In genomic region chr8:93088193-93088592, GRCm38 (mm10) we compare ENCODE assay signal across 18 mouse cellular contexts. TPM values are rescaled to one million over a fixed set of nuclear protein-coding genes. Genes with fewer than 3 reads are reported as not detected.
DNase-seq lines count a peak whose midpoint lies in the region; ATAC-seq and TF ChIP-seq lines count a peak whose summit lies in the region.
"Had no signal": no experiment of that assay in that cellular context is flagged by ENCODE, and none has a peak within 500 bp of the region (broad histone marks: within the 10 kb centered on the region; RNA-seq: fewer than 3 reads in every experiment).

No protein-coding gene starts in this region.

- WGBS in lung, embryonic 14.5 days, result 16% methylated on average over 7 of the region's 7 CpGs
- 23% methylated on average over 7 of the region's 7 CpGs for WGBS in limb, embryonic 13.5 days

- no peak overlapping the region for H3K9ac ChIP-seq in lung, embryonic 14.5 days
- peak overlapping the region; percentile 45; the same call in 1 of the 2 replicates for H3K9ac ChIP-seq in limb, embryonic 13.5 days

- peak overlapping the region; percentile 40; the same call in 1 of the 2 replicates for H3K4me2 ChIP-seq in lung, embryonic 14.5 days
- peak overlapping the region; percentile 53 for H3K4me2 ChIP-seq in limb, embryonic 13.5 days (replicated peaks)

- H3K4me1 ChIP-seq in lung, embryonic 14.5 days (ENCODE audit: insufficient read depth), result no peaks in the 10 kb centered on the region; the same call in 1 of the 2 replicates
- peaks cover 9% of the 10 kb centered on the region for H3K4me1 ChIP-seq in limb, embryonic 13.5 days

- no peaks in the 10 kb centered on the region for H3K9me3 ChIP-seq in lung, embryonic 14.5 days (ENCODE audit: low read depth, low read length)
- H3K9me3 ChIP-seq in limb, embryonic 13.5 days, result no peaks in the 10 kb centered on the region
- H3K9me3 ChIP-seq: G1E had no signal

- no peak overlapping the region for H3K4me3 ChIP-seq in lung, embryonic 14.5 days (ENCODE audit: low read depth, low read length)
- peak overlapping the region; percentile 28 for H3K4me3 ChIP-seq in limb, embryonic 13.5 days

- H3K27me3 ChIP-seq in lung, embryonic 14.5 days (ENCODE audit: insufficient read depth, low read length), result no peaks in the 10 kb centered on the region
- H3K27me3 ChIP-seq in limb, embryonic 13.5 days, result no peaks in the 10 kb centered on the region

- DNase-seq in heart, adult 11 months, result peak; percentile 7
- DNase-seq in heart, postnatal 25 days (ENCODE audit: low spot score), result no peak
- DNase-seq in lung, embryonic 14.5 days, result peak; percentile 17
- no peak for DNase-seq in lung, postnatal 36 days
- DNase-seq in embryo, embryonic 11 days, result peak; percentile 9
- DNase-seq in thymus, postnatal 0 days (ENCODE audit: low spot score), result no peak
- no peak for DNase-seq in layer of hippocampus, adult 11-12 months (ENCODE audit: low spot score)
- DNase-seq: adrenal gland, postnatal 36 days; cerebellum, adult 11 months; heart, postnatal 4 days; right cerebral cortex, postnatal 4 days had no signal

- ATAC-seq in lung, embryonic 14.5 days (ENCODE audit: insufficient read depth), result peak; percentile 52
- no peak for ATAC-seq in limb, embryonic 13.5 days (ENCODE audit: low FRiP score, low read depth)

- intact Hi-C loops in heart, postnatal 25 days (cut with DNase I), result no loop called here

- no peak overlapping the region for H3K27ac ChIP-seq in lung, embryonic 14.5 days (ENCODE audit: low read depth)
- no peak overlapping the region for H3K27ac ChIP-seq in limb, embryonic 13.5 days

- no peaks in the 10 kb centered on the region for H3K36me3 ChIP-seq in lung, embryonic 14.5 days (ENCODE audit: insufficient read depth)
- no peaks in the 10 kb centered on the region for H3K36me3 ChIP-seq in limb, embryonic 13.5 days
- H3K36me3 ChIP-seq: G1E had no signal

- TF ChIP-seq CTCF in lung, embryonic 14.5 days (IDR thresholded peaks at IDR 0.05; ENCODE audit: low read depth), result no peak

RNA-seq across cellular contexts. Expression of gene Ces1b, which starts 8.4 kb away (rescaled TPM):
- total RNA-seq in heart, postnatal 25 days (2021), result not detected
- not detected in 2 replicates for polyA plus RNA-seq in lung, embryonic 14.5 days (2014; fragmentation: Nextera tagmentation; extraction: Ambion mirVana)
- not detected in 2 replicates for polyA plus RNA-seq in limb, embryonic 13.5 days (2015; fragmentation: Nextera tagmentation; extraction: Ambion mirVana)
- 0.35 and 0.48 TPM in 2 replicates for polyA plus RNA-seq in thymus, postnatal 0 days (2015; fragmentation: Nextera tagmentation; extraction: Ambion mirVana)
- total RNA-seq: adrenal gland, postnatal 36 days; granulocyte monocyte progenitor cell, adult 5-6 weeks; heart, postnatal 4 days; left cerebral cortex, postnatal 10 days had no signal
- polyA plus RNA-seq: G1E; liver, embryonic 16.5 days; testis, adult 2 months had no signal

RNA-seq across cellular contexts. Expression of gene Ces1a, which starts 40.2 kb away (rescaled TPM):
- total RNA-seq in heart, postnatal 25 days (2021), result not detected
- polyA plus RNA-seq in lung, embryonic 14.5 days (2014; fragmentation: Nextera tagmentation; extraction: Ambion mirVana), result not detected in 2 replicates
- 0.09 TPM in 1 of 2 replicates, not detected in the other for polyA plus RNA-seq in limb, embryonic 13.5 days (2015; fragmentation: Nextera tagmentation; extraction: Ambion mirVana)
- polyA plus RNA-seq in thymus, postnatal 0 days (2015; fragmentation: Nextera tagmentation; extraction: Ambion mirVana), result 0.25 and 0.26 TPM in 2 replicates
- total RNA-seq: adrenal gland, postnatal 36 days; granulocyte monocyte progenitor cell, adult 5-6 weeks; heart, postnatal 4 days had no signal
- polyA plus RNA-seq: G1E; large intestine, adult 2 months; liver, embryonic 16.5 days had no signal

RNA-seq across cellular contexts. Expression of gene Ces1c, which starts 42.9 kb away (rescaled TPM):
- total RNA-seq in heart, postnatal 25 days (2021), result not detected
- not detected in 2 replicates for polyA plus RNA-seq in lung, embryonic 14.5 days (2014; fragmentation: Nextera tagmentation; extraction: Ambion mirVana)
- not detected in 2 replicates for polyA plus RNA-seq in limb, embryonic 13.5 days (2015; fragmentation: Nextera tagmentation; extraction: Ambion mirVana)
- polyA plus RNA-seq in thymus, postnatal 0 days (2015; fragmentation: Nextera tagmentation; extraction: Ambion mirVana), result 0.18 TPM in 2 replicates
- total RNA-seq: G1E; granulocyte monocyte progenitor cell, adult 5-6 weeks; heart, postnatal 4 days; left cerebral cortex, postnatal 10 days had no signal
- polyA plus RNA-seq: G1E; testis, adult 2 months had no signal

Comparison
In these comparisons a context has a peak if more than half of its experiments do, and no peak if none do; other contexts are left out.
1. DNase-seq: peak in heart, adult 11 months (single experiment), lung, embryonic 14.5 days (single experiment) and embryo, embryonic 11 days (single experiment); none in heart, postnatal 25 days (single experiment), lung, postnatal 36 days (single experiment), thymus, postnatal 0 days (single experiment) and layer of hippocampus, adult 11-12 months (single experiment).